Comparison of ENCODE assay signal across 14 mouse cellular contexts in genomic region chr7:98962074-98962473, GRCm38 (mm10).
DNase-seq lines count a peak whose midpoint lies in the region; ATAC-seq lines count a peak whose summit lies in the region.
"Had no signal": no experiment of that assay in that cellular context is flagged by ENCODE, and none has a peak within 500 bp of the region (broad histone marks: within the 10 kb centered on the region; RNA-seq: fewer than 3 reads in every experiment).

No protein-coding gene starts in this region.

- ATAC-seq in inflammation-experienced regulatory T-cells, adult 6 months = peak; percentile 50

- peak overlapping the region; percentile 62; the same call in 1 of the 2 replicates for H3K27ac ChIP-seq in heart, embryonic 10.5 days
- H3K27ac ChIP-seq: embryonic facial prominence, embryonic 12.5 days; hindbrain, embryonic 14.5 days; left cerebral cortex, adult 2 months; liver, embryonic 13.5 days; lung, embryonic 15.5 days; midbrain, embryonic 13.5 days had no signal

- DNase-seq in heart, embryonic 10.5 days (ENCODE audit: low spot score) = no peak
- DNase-seq in heart, adult 18-20 months = no peak
- DNase-seq in CD4-positive helper T cell, adult 2 months (ENCODE audit: low read depth, low spot score) = peak; percentile 14
- peak; percentile 17 for DNase-seq in skeletal muscle tissue, adult 2 months (ENCODE audit: low read depth, low spot score)
- no peak for DNase-seq in embryo, embryonic 10.5 days (ENCODE audit: low spot score)
- no peak for DNase-seq in layer of hippocampus, adult 11-12 months (ENCODE audit: low spot score)

- H3K27me3 ChIP-seq in heart, embryonic 10.5 days (ENCODE audit: insufficient read depth, poor library complexity, severe bottlenecking) = no peaks in the 10 kb centered on the region
- H3K27me3 ChIP-seq: embryonic facial prominence, embryonic 12.5 days; liver, embryonic 13.5 days; lung, embryonic 15.5 days had no signal

- H3K4me3 ChIP-seq in heart, embryonic 10.5 days = no peak overlapping the region
- H3K4me3 ChIP-seq: embryonic facial prominence, embryonic 12.5 days; left cerebral cortex, adult 2 months; limb, embryonic 12.5 days; liver, embryonic 13.5 days; lung, embryonic 15.5 days; midbrain, embryonic 13.5 days had no signal

- 85% methylated on average over 11 of the region's 11 CpGs for WGBS in heart, embryonic 10.5 days

- H3K4me1 ChIP-seq in heart, embryonic 10.5 days = peaks cover 28% of the 10 kb centered on the region

- H3K9me3 ChIP-seq in heart, embryonic 10.5 days = no peaks in the 10 kb centered on the region
- H3K9me3 ChIP-seq: embryonic facial prominence, embryonic 12.5 days; limb, embryonic 12.5 days; liver, embryonic 13.5 days; lung, embryonic 15.5 days; midbrain, embryonic 13.5 days had no signal

- no peaks in the 10 kb centered on the region for H3K36me3 ChIP-seq in heart, embryonic 10.5 days
- H3K36me3 ChIP-seq: embryonic facial prominence, embryonic 12.5 days; limb, embryonic 12.5 days; liver, embryonic 13.5 days; lung, embryonic 15.5 days; midbrain, embryonic 13.5 days had no signal

Comparison
In these comparisons a context has a peak if more than half of its experiments do, and no peak if none do; other contexts are left out.
1. DNase-seq: peak in CD4-positive helper T cell, adult 2 months (single experiment) and skeletal muscle tissue, adult 2 months (single experiment); none in heart, embryonic 10.5 days (single experiment), heart, adult 18-20 months (0 of 2), embryo, embryonic 10.5 days (single experiment) and layer of hippocampus, adult 11-12 months (single experiment).